Mouse (Mus musculus): ENCODE measurements at regions not wholly inside any gene's neighbourhood (a gene's known extent, or its start where the extent isn't known, plus 50 kb on each side); places are given as distances from the start of the nearest gene placed in this dataset.

- TF ChIP-seq MAX (IDR thresholded peaks at IDR 0.05; ENCODE audit: low read depth) (no peak), POLR2A (IDR thresholded peaks at IDR 0.05; ENCODE audit: insufficient read length, low read depth) (no peak), MYOG (IDR thresholded peaks at IDR 0.05; ENCODE audit: control insufficient read depth in 1 of 3, insufficient read depth in 1 of 3, insufficient read length in 2 of 3, low read depth in 2 of 3) (no peak), TCF12 (IDR thresholded peaks at IDR 0.05; ENCODE audit: insufficient read depth, poor library complexity, severe bottlenecking) (no peak), USF1 (IDR thresholded peaks at IDR 0.05; ENCODE audit: low read depth) (no peak), MYOD1 (IDR thresholded peaks at IDR 0.05; ENCODE audit: control insufficient read depth in 1 of 3, insufficient read length in 2 of 3, low read depth in 2 of 3) (no peak), POLR2AphosphoS2 (IDR thresholded peaks at IDR 0.05; ENCODE audit: insufficient read length, low read depth) (no peak), E2F4 (IDR thresholded peaks at IDR 0.05; ENCODE audit: insufficient read depth) (no peak), CEBPB (IDR thresholded peaks at IDR 0.05; ENCODE audit: insufficient read depth, poor library complexity, severe bottlenecking) (no peak), REST (IDR thresholded peaks at IDR 0.05; ENCODE audit: insufficient read depth, insufficient read length) (no peak)
These were observed 67.1 kb upstream of the Errfi1 start for GRCm38 (mm10) chr4:150786651-150787050.

Data from myocyte (in vitro differentiated cells).